Mouse (Mus musculus) G1E (cell line): ENCODE data around the gene Mmp11.

Experiments used
- CTCF ChIP-seq: IDR thresholded peaks from 2 replicates; pipeline ENCODE4 v1.5.1; 2012; ENCODE audit warnings: low read depth, low read length, inconsistent platforms, mixed read lengths
- GATA1 ChIP-seq: IDR thresholded peaks from 2 replicates; pipeline ENCODE4 v1.6.1; 2012; ENCODE audit warnings: borderline replicate concordance, low read length, inconsistent platforms, mixed read lengths
- GATA2 ChIP-seq: IDR thresholded peaks from 2 replicates; pipeline ENCODE4 v1.6.1; 2012; ENCODE audit warnings: low read depth, low read length, inconsistent platforms, borderline replicate concordance
- POLR2AphosphoS5 ChIP-seq: IDR thresholded peaks from 2 replicates; pipeline ENCODE4 v1.6.1; 2012; ENCODE audit warnings: low read depth, low read length, inconsistent platforms; ENCODE audit not compliant: insufficient replicate concordance

DNA sequence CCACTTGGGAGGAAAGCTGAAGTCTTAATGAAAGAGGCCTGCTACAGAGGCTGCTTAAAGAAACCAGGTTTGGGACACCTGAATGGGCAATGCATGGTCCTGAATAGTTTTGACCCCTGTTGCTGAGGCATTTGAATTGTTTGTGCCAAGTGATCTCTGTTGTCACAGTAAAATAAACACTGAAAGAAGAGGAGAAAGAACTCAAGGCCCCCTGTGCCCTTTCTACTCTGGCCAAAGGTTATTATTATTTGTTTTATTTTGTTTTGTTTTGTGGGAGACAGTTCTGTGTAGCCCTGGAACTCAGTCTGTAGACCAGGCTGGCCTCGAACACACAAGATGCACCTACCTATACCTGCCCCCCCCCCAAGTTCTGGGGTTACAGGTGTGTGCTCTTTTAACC lies 1.3 kb downstream of the Mmp11 start:
- TF ChIP-seq CTCF (no peak), GATA1 (no peak), POLR2AphosphoS5 (no peak), GATA2 (no peak)
